Mouse (Mus musculus): Measurements from ENCODE around the gene Gnptab. TPM values are rescaled to one million over a fixed set of nuclear protein-coding genes. Genes with fewer than 3 reads are reported as not detected.

The Gnptab gene
- 100 to 1,000 TPM; 101 to 102 TPM for total RNA-seq (2021)

- peak; percentile 73 to 87 for DNase-seq (ENCODE audit: extremely low spot score in 1 of 2, low spot score in 2 of 2)
- intact Hi-C loops (cut with DNase I): loop anchor here (5.0 kb wide), 1 partner anchor 348 kb away; no protein-coding TSS in a partner anchor
Measured at GRCm38 (mm10) chr10:88379013-88379885, at the start of gene Gnptab, which contains the start of gene Dram1. TSS of gene Gnptab (plus strand) at chr10:88379132. TSS of gene Dram1 (minus strand) at chr10:88379080.

- peak in 1 of 2 experiments; percentile 24 for DNase-seq (ENCODE audit: extremely low spot score in 1 of 2, low spot score in 2 of 2)
- intact Hi-C loops (cut with DNase I): no loop called here
Measured at GRCm38 (mm10) chr10:88330695-88331094, 48.2 kb upstream of the Gnptab start.

GRCm38 (mm10) chr10:88340660-88341059 is 38.3 kb upstream of the Gnptab start:
- intact Hi-C loops (cut with DNase I): no loop called here
- no peak for DNase-seq (ENCODE audit: extremely low spot score in 1 of 2, low spot score in 2 of 2)

GRCm38 (mm10) chr10:88341368-88341767 is 37.6 kb upstream of the Gnptab start:
- intact Hi-C loops (cut with DNase I): no loop called here
- no peak for DNase-seq (ENCODE audit: extremely low spot score in 1 of 2, low spot score in 2 of 2)

- intact Hi-C loops (cut with DNase I): no loop called here
- DNase-seq (ENCODE audit: extremely low spot score in 1 of 2, low spot score in 2 of 2): no peak
Measured at GRCm38 (mm10) chr10:88345899-88346401, 33.0 kb upstream of the Gnptab start.

- intact Hi-C loops (cut with DNase I): no loop called here
- DNase-seq (ENCODE audit: extremely low spot score in 1 of 2, low spot score in 2 of 2): no peak
Measured at GRCm38 (mm10) chr10:88346454-88347245, 32.3 kb upstream of the Gnptab start.

- intact Hi-C loops (cut with DNase I): no loop called here
- DNase-seq (ENCODE audit: extremely low spot score in 1 of 2, low spot score in 2 of 2): no peak
Measured at GRCm38 (mm10) chr10:88349800-88350199, 29.1 kb upstream of the Gnptab start.

- DNase-seq (ENCODE audit: extremely low spot score in 1 of 2, low spot score in 2 of 2): no peak
- intact Hi-C loops (cut with DNase I): no loop called here
Measured at GRCm38 (mm10) chr10:88350687-88351086, 28.2 kb upstream of the Gnptab start.

GRCm38 (mm10) chr10:88351411-88352103 is 27.4 kb upstream of the Gnptab start:
- no peak for DNase-seq (ENCODE audit: extremely low spot score in 1 of 2, low spot score in 2 of 2)
- intact Hi-C loops (cut with DNase I): no loop called here

- DNase-seq (ENCODE audit: extremely low spot score in 1 of 2, low spot score in 2 of 2): no peak
Measured at GRCm38 (mm10) chr10:88352549-88352948, 26.4 kb upstream of the Gnptab start.

GRCm38 (mm10) chr10:88354599-88354998 is 24.3 kb upstream of the Gnptab start:
- intact Hi-C loops (cut with DNase I): no loop called here
- no peak for DNase-seq (ENCODE audit: extremely low spot score in 1 of 2, low spot score in 2 of 2)

More at GRCm38 (mm10) chr10:88352549-88352948, 26.4 kb upstream of the Gnptab start:
- intact Hi-C loops (cut with DNase I): no loop called here

- intact Hi-C loops (cut with DNase I): no loop called here
- no peak for DNase-seq (ENCODE audit: extremely low spot score in 1 of 2, low spot score in 2 of 2)
Measured at GRCm38 (mm10) chr10:88356114-88356982, 22.6 kb upstream of the Gnptab start.

- intact Hi-C loops (cut with DNase I): no loop called here
- DNase-seq (ENCODE audit: extremely low spot score in 1 of 2, low spot score in 2 of 2): peak; percentile 13 to 84
Measured at GRCm38 (mm10) chr10:88356983-88357559, 21.9 kb upstream of the Gnptab start.

GRCm38 (mm10) chr10:88362218-88362617 is 16.7 kb upstream of the Gnptab start:
- no peak for DNase-seq (ENCODE audit: extremely low spot score in 1 of 2, low spot score in 2 of 2)
- intact Hi-C loops (cut with DNase I): no loop called here

- DNase-seq (ENCODE audit: extremely low spot score in 1 of 2, low spot score in 2 of 2): no peak
- intact Hi-C loops (cut with DNase I): no loop called here
Measured at GRCm38 (mm10) chr10:88364221-88364620, 14.7 kb upstream of the Gnptab start.

GRCm38 (mm10) chr10:88369233-88369632 is 9.7 kb upstream of the Gnptab start:
- no peak for DNase-seq (ENCODE audit: extremely low spot score in 1 of 2, low spot score in 2 of 2)
- intact Hi-C loops (cut with DNase I): no loop called here

GRCm38 (mm10) chr10:88371793-88372192 is 7.1 kb upstream of the Gnptab start:
- intact Hi-C loops (cut with DNase I): no loop called here
- no peak for DNase-seq (ENCODE audit: extremely low spot score in 1 of 2, low spot score in 2 of 2)

GRCm38 (mm10) chr10:88372436-88372835 is 6.5 kb upstream of the Gnptab start:
- DNase-seq (ENCODE audit: extremely low spot score in 1 of 2, low spot score in 2 of 2): no peak
- intact Hi-C loops (cut with DNase I): no loop called here
